Mouse (Mus musculus): ENCODE measurements at regions not wholly inside any gene's neighbourhood (a gene's known extent, or its start where the extent isn't known, plus 50 kb on each side); places are given as distances from the start of the nearest gene placed in this dataset.
"Not testable (repeated sequence)": the region's sequence is repeated elsewhere in the genome, so short reads cannot be mapped to it uniquely, and the experiment has no call there.

DNA sequence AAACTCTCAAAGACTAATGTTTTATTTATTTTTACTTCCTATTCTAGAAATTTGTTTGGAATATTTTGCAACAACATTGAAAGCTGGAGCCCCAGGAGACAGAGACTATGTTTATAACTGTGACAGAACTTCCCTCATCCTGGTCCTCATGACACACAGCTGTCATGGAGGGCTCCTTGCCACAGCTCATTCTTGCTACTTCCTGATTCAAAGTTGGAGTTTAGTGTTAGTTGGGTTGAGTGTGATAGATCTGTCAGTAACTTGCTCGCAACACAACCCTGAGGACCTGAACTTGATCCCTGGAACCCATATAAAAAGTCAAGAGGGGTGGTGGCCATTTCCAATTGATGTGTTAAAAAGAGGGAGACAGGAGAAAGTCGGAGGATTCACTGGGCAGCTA, 328.3 kb upstream of the Nox3 start:
- no peak for ATAC-seq (replicated peaks; ENCODE audit: low FRiP score, poor library complexity, severe bottlenecking)

DNA sequence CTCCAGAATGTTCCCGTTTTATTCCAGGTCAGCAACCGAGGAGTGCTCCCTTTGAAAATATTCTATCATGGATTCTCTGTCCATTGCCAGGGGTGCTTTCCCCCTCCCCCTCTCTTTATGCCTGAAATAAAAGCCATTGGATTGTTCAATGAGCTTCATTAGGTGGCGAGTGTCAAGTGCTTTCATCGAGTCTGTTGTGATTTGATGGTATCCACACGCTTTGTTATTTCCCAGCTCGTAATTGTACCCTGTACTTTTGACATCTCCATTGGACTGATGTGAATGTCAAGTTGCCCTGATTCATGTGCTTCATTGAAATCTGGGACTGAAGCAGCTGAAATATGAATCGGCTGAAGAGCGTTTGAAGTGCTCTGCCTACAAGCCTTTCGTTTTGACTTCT, 333.1 kb upstream of the Nox3 start:
- ATAC-seq (replicated peaks; ENCODE audit: low FRiP score, poor library complexity, severe bottlenecking), result no peak

DNA sequence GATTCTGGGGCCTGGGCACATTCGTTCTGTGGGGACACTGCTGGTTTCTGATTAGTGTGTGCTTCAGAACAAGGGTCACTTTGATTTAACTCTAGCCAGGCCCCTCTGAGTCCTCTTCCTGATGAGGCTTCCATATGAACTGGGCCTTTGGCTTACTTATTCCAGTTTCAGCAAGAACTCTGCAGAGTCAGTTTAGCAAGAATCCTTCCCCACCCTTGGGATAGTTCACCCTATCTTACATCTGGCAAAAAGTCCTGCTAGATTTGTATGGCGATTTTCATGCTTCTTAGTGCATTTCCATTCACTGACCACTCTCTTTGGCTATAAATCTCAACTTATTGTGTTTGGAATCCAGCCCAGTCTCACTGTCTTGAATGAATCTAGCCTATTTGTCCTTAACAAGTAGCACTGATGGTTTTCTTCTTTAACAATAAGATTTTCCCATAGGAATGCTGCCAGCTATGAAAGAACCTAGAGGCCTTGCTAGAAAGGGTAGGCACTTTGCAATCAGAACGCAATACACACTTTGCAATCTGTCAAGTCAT, 338.8 kb upstream of the Nox3 start:
- ATAC-seq (replicated peaks; ENCODE audit: low FRiP score, poor library complexity, severe bottlenecking), result no peak

DNA sequence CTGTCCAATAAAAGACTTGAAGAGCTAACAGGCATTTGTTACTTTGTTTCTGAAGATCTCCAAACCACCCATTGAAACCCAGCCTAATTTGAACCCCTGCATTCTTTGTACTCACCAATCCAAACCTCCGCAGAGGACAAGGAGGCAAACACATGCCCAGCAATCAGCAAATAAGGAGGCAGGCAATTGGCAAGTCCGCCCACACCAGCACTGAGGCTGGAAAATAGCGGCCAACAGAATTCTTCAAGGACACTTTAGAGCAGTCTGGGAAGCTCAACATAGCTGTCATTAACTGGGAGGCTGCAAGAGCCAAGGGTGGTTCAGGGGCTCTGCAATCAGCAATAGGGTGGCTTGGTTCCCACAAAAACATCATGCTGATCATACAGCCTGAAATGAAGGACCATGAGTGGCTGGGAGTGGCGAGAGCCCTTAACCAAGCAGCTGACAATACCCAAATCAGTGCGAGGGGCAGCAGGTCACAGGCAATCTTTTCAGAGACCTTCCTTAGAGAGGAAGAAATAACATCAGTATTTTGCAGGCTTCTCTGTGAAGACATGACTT, 344.1 kb upstream of the Nox3 start:
- ATAC-seq (replicated peaks; ENCODE audit: low FRiP score, poor library complexity, severe bottlenecking), result no peak

DNA sequence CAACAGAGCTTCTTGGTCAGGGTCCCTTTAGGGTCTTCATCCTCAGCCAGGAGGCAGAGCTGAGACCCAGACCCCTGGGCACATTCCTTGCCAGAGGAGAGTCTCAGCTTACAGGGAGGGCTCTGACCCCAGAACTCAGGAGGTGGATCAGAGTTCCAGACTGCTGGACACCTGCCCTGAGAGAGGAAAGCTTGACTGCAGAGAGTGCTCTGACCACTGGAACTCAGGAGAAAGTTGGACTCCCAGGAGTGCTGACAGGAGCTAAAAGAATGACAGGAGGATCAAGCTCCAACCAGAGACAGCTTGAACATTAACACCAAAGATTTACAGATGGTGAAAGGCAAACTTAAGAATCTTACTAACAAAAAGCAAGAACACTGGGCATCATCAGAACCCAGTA, 364.1 kb upstream of the Nox3 start:
- not testable (repeated sequence) for ATAC-seq (replicated peaks; ENCODE audit: low FRiP score, poor library complexity, severe bottlenecking)

DNA sequence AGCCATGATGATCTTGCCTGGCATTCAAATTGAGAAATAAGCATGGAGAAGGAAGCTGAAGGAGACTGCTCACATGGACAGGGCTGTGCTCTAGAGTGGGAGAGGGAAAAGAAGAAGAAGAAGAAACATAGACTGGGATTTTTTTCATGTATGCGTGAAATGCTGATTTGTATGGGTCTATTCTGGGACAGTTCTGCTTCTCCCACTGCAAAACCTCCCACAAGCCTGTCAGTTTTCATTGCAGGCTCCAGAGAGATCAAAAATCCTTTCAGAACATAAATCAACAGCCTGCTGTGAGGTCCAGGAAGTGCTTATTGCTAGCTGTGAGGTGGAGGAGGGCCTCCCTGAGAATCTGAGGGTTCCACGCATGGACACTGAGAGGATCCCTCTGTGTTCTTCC, 377.3 kb upstream of the Nox3 start:
- no peak for ATAC-seq (replicated peaks; ENCODE audit: low FRiP score, poor library complexity, severe bottlenecking)

DNA sequence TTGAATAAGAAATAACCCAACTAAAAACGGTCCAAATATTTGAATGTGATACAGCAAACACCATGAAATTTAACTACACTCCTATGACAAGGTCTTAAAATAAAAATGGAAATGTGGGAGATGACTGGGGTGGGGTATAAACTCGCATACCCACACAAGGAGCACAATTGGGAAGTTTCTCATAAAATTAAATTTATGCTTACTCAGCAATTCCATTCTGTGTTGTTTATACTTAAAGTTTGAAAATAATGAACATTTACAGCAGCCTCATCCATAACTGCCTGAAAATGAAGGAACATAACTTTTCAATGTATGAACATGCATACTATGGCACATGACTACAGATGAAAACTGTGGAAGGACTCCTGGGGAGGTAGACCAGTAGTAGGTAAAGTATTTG, 384.5 kb upstream of the Nox3 start:
- no peak for ATAC-seq (replicated peaks; ENCODE audit: low FRiP score, poor library complexity, severe bottlenecking)

DNA sequence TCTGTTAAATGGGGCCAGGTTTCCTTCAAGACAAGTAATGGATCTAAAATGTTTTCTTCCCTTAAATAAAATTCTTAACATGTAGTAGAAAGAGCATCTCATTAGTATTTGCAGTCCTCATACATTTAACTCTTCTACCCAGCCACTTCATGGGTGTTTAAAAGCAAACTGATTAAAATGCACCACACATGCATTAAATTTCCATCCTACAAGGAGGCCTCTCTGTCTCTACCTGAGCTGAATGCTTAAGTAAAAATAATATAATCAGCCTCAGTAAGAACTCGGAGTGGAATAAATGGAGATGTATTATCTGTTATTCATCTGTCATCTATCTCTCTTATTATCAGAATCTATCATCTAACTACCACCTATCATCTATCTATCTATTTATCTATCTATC, 398.6 kb upstream of the Nox3 start:
- ATAC-seq (replicated peaks; ENCODE audit: low FRiP score, poor library complexity, severe bottlenecking), result no peak

DNA sequence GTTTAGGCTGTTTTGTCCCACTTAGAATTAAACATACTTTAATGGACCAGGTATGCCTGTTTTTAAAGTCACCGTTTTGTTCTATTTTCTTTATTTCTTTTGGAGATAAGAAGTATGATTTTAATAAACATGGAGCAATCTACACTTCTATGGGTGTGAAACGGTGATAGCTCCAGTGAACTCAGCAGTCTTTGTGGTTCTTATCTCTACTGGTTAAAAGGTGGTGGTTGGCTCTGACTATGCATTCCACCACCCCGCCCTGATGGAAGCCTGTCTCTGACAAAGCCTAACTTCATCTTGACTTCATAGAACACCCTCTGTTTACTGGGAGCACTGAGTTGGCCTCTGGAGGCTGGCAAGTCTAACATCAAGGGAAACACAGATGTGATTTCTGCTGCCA, 407.3 kb upstream of the Nox3 start:
- ATAC-seq (replicated peaks; ENCODE audit: low FRiP score, poor library complexity, severe bottlenecking), result no peak

DNA sequence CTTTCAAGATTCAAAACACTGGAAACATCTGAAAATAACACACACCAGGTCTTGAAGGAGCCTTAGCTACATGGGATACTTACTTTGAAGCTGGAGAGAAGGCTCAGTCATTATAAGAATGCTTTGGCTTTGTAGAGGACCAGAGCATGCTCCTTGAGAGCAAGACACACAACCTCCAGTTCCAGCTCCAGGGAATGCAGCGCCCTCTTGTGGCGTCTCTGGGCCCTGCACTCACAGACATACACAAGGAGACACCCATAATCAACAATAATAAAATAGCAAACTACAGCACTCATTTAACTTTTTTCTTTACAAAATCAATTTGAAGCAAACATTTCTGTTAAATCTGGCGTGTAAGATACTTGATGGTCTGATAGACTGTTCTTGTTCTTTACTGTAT, 413.2 kb upstream of the Nox3 start:
- ATAC-seq (replicated peaks; ENCODE audit: low FRiP score, poor library complexity, severe bottlenecking), result no peak

DNA sequence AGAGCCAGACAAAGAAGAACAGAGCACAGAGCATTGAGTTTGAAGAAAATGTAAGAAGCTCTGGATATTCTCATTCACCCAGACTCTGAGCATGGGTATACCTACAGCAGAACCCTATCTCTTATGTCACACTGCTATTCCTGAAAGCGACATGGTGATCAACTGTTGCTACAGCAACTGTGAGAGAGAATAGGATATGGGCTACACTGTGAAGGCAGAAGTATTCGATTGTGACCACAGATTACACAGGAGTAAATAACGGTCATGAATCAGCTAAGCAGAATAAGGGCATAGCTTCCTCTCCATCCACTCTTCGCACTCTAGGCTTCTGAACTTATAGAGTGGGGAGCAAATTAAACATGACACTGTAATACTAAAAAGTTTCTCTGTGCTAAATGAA, 417.0 kb upstream of the Nox3 start:
- no peak for ATAC-seq (replicated peaks; ENCODE audit: low FRiP score, poor library complexity, severe bottlenecking)

DNA sequence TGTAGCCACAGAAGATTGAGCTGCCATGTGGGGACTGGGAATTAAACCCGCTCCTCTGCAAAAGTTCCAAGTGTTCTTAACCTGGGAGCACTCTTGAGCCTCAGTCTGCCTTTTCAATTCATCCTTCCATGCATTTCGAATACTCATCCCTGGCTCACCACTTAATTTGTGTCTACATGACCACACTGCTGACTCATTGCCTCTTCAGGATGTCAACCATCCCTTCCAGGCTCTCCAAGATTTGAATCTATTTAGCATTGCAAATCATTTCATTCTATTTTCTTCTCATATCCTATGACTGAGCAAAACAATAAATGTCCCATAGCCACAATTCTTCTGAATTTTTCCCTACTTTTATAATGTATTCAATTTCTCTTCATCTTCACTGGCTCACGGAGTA, 420.4 kb upstream of the Nox3 start:
- ATAC-seq (replicated peaks; ENCODE audit: low FRiP score, poor library complexity, severe bottlenecking), result no peak

DNA sequence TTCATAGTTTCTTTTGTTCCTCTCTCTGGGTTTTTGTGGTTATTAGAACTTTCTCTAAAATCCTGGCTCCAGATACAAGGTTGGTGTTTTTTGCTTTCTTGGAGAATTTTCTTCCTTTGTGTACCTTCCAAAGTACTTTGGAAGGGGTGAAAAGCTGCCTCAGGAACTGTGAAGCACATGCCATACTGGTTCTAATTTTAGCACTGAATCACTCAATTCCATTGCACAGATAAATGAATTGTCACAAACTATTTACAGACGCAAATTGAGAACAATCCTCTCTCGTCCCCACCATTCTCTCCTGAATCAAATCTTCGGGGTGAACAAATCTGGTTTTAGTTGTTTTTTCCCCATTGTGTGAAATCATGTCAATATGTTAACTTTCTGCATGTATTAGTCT, 437.6 kb upstream of the Nox3 start:
- no peak for ATAC-seq (replicated peaks; ENCODE audit: low FRiP score, poor library complexity, severe bottlenecking)

DNA sequence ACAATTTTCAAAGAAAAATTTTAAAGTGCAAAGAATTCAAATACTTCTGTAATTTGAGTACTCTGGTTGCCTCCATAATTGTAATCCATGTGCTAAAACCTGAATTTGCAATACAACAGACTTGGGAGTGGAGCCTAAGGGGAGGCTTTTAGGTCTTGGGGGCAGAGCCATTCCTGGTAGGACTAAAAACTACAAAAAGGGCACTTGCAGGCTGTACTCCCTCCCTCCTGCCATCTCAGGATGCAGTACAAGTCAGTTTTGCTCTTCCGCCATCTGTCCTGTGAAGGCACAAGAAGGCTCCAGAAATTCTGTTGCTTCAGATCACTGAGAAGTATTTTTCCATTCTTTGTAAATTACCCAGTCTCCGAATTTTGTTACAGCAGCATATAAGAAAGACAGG, 467.4 kb upstream of the Nox3 start:
- ATAC-seq (replicated peaks; ENCODE audit: low FRiP score, poor library complexity, severe bottlenecking), result no peak

DNA sequence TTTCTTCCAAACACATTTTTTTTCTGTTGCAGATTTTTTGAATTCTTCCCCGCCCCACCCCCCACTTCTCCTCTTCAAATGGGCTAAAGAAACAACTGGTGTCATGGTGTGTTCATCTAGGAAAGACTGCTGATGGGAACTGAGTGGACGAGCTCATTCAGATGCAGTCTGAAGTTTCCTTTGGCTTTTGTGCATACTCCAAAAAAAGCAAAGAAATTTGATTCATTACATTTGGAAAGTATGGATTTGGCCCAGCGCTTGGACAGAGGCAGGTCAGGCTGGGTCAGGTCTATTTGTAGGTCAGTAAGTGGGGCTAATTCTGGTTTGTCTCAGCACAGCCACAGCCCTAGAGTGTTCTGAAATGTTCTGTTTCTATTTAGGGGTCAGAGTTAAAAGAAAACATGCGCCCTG, 477.9 kb upstream of the Nox3 start:
- ATAC-seq (replicated peaks; ENCODE audit: low FRiP score, poor library complexity, severe bottlenecking), result no peak

DNA sequence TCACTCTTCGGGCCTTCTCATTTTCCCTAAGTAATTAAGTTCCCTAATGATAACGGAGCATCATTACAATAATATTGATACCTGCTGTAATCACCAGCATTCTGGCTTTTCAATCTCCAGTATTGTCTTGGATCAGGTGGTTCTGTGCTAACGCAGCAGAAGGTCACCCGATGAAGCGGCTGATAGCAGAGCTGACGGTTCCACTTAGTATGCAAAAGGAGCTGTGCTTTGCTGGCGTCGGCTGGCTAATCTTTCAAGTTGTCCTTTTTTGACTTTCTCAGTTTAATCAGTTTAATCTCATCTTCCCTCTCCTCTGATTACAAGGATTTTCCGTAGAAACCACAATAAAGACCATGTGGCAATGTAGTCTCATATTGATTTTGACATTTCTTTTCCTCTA, 478.9 kb upstream of the Nox3 start:
- ATAC-seq (replicated peaks; ENCODE audit: low FRiP score, poor library complexity, severe bottlenecking), result no peak

DNA sequence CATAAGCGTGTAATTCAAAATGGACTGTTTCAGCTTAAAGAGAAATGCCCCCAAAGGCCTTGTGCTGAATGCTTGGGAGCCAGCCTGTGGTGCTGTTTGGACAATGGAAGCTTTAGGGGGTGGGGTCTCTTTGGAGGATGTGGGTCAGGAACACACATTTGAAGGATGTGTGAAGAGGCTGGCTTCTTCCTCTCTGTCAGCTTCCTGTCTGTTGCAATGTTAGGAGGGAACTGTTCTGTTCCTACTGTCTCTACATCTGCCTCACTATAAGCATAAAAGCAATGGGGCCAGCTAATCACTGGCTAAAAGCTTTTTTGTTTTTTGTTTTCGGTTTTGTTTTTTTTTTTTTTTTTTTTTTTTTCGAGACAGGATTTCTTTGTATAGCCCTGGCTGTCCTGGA, 480.5 kb upstream of the Nox3 start:
- no peak for ATAC-seq (replicated peaks; ENCODE audit: low FRiP score, poor library complexity, severe bottlenecking)

DNA sequence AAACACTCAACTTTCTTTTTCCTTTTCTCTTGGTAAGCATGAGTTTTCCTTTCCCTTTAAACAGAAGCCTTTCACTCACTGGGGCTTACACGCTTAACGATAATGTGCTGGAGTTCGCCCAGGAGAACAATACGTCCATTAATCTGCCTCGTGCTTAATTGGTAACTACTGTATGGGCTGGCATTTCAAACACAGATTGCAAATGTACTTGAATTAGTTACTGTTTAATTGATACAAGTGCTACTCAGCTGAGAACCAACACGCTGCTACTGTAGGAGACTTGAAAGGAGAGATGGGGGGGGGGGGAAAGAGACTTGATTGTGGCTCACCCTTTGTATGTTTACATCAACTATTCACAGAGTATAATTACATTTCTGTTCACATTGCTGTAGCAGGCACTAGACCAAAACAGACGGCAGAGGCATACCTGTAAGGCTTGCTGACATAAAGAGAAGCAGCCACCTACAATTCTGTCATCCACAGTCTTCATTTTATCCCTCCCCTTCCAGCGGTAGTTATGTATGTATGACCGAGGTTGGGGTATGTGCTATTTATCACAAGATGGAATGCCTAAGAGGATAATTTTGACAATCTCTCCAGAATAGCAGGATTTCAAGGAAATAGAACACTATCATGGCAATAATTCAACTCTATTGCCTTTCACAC, 481.6 kb upstream of the Nox3 start:
- ATAC-seq (replicated peaks; ENCODE audit: low FRiP score, poor library complexity, severe bottlenecking), result no peak

DNA sequence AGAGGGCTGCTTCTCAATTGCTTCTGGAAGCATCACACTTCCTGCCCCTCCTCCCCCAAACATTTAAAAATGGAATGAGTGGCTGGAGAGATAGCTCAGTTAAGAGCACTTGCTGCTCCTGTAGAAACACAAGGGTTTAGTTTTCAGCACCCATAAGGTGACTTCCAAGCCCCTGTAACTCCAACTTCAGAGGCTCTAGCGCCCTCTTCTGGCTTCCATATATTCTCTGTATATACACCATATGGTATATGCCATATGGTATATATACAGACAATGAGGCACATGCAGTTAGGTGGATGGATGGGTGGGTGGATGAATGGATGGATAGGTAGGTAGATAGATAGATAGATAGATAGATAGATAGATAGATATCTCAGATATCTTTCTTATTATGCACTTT, 483.2 kb upstream of the Nox3 start:
- ATAC-seq (replicated peaks; ENCODE audit: low FRiP score, poor library complexity, severe bottlenecking), result no peak

DNA sequence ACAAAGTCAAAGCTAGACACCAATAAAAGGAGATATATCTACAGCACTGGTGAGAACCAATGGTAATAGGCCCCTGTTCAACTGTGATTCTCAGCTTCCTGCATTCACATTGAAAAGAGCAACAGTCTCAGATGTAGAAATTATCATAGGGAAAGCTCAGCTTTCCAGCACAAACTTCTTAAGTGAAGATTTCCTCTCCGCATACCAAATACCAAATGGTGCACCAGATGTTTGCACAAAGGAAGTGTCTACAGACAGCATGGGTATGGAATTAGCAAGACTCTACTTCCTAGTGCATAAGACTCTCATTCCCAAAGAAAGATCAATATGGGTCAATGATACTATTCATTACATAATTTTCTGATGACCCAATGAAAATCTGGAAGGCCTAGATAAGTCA, 486.0 kb upstream of the Nox3 start:
- ATAC-seq (replicated peaks; ENCODE audit: low FRiP score, poor library complexity, severe bottlenecking), result no peak

DNA sequence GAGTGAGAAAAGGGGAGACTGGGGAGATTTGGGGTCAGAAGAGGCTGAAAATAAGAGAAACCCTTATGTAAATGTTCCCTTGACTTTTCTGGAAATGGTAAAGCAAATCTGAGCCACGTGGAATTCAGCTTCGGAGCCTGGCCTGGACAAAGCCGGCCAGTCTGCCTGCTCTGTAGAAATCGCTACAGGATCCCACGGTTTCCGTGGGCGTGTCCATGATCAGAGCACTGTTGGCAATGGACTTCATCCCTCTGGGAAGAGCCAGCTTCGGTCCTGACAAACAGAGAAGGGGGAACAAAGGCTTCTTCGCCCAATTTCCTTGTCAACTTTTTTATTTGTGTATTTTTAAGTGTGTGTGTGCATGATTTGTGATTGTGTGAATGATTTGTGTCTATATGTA, 490.7 kb upstream of the Nox3 start:
- ATAC-seq (replicated peaks; ENCODE audit: low FRiP score, poor library complexity, severe bottlenecking), result no peak

DNA sequence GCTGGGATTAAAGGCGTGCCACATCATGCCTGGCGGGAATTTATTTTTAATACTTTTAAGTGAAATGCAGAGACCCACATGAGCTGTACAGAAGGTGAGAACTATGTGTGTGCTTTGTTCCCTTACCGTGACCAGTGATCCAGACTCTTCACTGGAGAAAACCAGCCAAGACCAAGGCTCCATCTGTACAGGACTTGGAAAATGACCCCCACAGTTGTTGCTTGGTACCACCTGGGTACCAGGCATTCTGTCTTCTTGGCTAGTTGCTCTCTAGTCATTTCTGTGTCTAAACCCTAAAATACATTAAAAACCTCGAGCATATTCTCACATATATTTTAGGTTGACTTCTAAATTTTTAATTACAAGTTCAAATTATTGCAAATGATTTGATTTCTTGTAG, 491.5 kb upstream of the Nox3 start:
- ATAC-seq (replicated peaks; ENCODE audit: low FRiP score, poor library complexity, severe bottlenecking), result no peak
